Mouse (Mus musculus) G1E (cell line): ENCODE results near the gene Masp2.

Experiments
- CTCF ChIP-seq: IDR thresholded peaks from 2 replicates; pipeline ENCODE4 v1.5.1; 2012; ENCODE audit warnings: low read depth, low read length, inconsistent platforms, mixed read lengths
- GATA2 ChIP-seq: IDR thresholded peaks from 2 replicates; pipeline ENCODE4 v1.6.1; 2012; ENCODE audit warnings: low read depth, low read length, inconsistent platforms, borderline replicate concordance

DNA sequence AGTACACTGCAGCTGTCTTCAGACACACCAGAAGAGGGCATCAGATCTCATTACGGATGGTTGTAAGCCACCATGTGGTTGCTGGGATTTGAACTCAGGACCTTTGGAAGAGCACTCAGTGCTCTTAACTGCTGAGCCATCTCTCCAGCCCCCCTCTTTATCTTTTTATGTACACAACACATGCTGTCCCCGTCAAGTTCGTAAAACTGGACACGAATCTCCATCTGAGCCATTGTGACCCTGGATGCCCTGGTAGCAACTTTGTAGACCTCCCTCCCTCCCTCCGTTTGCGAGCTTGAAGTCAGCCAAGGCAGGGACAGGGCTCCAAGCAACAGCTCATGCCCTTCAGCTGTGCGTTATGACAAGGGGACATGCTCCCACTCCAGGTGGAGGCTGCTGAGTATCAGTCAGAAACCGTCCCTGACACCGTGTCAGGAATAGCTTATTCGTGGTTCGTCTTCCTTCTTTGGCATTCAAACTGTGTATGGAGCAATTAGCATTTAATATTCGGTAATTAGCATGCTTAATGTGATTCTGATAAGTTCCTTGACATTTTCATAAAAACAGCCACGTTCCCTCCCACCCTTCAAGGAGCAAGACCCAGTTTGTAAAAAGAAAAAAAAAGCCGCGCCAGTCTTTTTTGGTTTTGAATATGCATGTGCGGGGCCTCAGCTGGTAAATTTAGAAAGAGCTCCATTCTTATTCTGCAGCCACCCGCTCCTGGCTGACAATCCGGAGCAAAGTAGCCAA lies 11.8 kb upstream of the Masp2 start:
- TF ChIP-seq CTCF = no peak
- TF ChIP-seq GATA2 = no peak
